Mouse (Mus musculus) T-helper 17 cell (primary cell): ENCODE measurements around the gene Ift27.

Experiments
- in situ Hi-C, 2 experiments: fragments of 300-600 bp; cut with MboI, MseI; formaldehyde crosslinking; loops; 1 replicate in 1 of 2; 2 replicates in 1 of 2; pipeline ENCODE4 v1.15.1; 2025; ENCODE audit warnings: high pct_unique_total_duplicates in 2 of 2

The Ift27 gene

DNA sequence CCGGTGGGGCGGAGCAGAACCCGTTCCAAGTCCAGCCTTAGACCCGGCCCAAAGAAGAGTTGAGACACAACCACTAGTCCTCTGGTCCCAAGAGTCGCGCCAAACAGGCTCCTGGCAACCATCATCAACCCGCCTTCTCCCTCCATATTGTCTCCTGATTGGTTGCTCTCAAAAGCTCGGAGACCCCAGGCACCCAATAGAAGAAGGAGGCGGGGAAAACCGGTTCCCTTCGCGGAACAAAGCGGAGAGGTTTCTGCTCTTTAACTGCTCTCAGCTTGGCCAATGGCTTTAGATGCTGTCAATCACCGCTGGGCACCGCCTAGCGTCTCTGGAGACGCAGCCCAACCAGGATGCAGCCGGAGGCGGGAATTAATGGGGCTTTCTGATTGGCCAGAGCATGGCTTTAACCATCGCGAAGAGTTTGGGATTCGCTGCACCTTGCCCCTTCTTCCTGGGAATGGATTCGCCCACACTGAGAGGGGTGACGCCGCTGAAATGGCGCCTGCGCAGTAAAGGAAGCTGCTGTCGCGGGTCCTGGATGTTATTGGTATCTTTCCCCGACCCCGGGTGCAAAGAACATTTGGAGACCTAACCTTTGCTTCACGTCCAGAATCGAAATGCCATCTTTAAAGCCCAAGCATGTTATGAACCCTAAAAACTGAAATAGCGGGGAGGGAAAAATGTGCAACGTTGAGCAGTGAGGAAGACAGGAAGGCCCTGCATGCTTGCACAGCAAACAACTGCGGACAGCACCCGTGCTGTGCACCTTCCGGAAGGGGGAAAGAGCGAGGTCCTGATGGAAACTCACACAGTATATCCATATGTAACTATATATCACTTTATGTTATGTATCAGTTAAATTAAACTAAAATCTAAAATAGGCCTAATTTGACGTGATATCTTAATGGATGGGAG lies at the start of gene Ift27:
TSS of gene Ift27 (minus strand) at position 136 of the 915 bp plus-strand sequence.
- in situ Hi-C loops: loop anchor here in 1 of 2 experiments (10.0 kb wide), 1 partner anchor 1421 kb away; no protein-coding TSS in a partner anchor

DNA sequence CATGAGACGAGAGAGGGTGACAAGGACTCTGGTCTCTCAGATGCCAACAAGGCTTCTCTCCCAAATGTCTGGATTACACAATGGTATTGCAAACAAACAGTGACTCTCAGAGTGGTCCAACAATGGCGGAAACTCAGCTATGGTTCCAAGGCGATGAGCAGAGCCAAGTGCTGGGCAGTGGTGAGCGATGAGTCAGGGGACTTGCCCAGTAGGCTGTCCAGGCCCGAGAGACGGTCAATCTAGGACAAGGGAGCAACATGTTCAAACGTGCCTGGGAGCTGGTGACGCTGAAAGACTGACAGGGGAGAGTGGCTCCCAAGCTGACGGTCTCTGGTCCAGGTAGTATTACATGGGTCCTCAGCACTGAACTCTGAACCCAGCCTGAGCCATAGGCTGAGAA lies 41.4 kb upstream of the Ift27 start:
- in situ Hi-C loops: loop anchor here in 1 of 2 experiments (10.0 kb wide), 1 partner anchor 460 kb away; no protein-coding TSS in a partner anchor

- in situ Hi-C loops: loop anchor here in 1 of 2 experiments (10.0 kb wide), 1 partner anchor 463 kb away; no protein-coding TSS in a partner anchor
Observed at GRCm38 (mm10) chr15:78211367-78211766, 37.5 kb upstream of the Ift27 start.

- in situ Hi-C loops: loop anchor here in 1 of 2 experiments (10.0 kb wide), 1 partner anchor 465 kb away; no protein-coding TSS in a partner anchor
Observed at GRCm38 (mm10) chr15:78210203-78210602, 36.3 kb upstream of the Ift27 start.

GRCm38 (mm10) chr15:78206312-78206711 lies 32.4 kb upstream of the Ift27 start, which contains the start of gene Pvalb:
Gene Pvalb (minus strand): TSS chr15:78206400.
- in situ Hi-C loops: no loop called here

- in situ Hi-C loops: no loop called here
Observed at GRCm38 (mm10) chr15:78205192-78205591, 31.3 kb upstream of the Ift27 start.

DNA sequence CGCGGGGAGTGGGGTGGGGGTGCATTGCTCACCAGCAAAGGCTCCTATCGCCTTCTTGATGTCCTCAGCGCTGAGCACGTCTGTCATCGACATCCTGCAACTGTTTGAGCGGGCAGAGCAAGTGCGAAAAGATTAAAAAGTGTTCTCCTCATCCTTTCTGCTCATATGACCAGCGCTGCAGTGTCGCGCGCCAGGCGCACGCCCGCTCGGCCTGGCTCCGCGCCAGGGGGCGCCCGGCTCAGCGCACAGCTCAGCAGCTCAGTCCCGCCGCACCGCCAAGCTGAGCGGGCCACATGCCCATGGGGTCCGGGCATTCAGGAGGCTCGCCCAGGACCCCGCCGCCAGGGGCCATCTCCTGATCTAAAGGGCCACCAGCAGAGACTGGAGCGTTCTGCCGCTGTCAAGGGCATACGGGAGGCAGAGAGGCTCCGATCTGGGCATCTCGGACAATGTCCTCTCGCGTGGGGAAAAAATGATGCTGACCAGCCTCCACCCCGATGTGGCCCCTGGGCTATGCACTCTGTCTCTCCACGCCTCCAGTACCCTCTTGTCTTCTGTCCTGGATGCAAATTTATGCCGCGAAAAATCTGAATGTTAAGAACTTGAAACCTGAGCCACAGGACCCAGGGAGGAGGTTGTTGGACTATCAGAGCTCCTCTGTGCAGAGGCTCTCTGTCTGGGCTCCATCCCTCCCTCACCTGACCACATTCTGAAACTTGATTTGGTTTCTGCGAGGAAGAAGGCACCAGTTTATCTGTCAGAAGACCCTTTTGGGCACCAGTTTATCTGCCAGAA lies 30.3 kb upstream of the Ift27 start:
- in situ Hi-C loops: no loop called here

GRCm38 (mm10) chr15:78195096-78195880 lies 21.4 kb upstream of the Ift27 start:
- in situ Hi-C loops: loop anchor here in 1 of 2 experiments (25.0 kb wide), 1 partner anchor 1292 kb away; no protein-coding TSS in a partner anchor

DNA sequence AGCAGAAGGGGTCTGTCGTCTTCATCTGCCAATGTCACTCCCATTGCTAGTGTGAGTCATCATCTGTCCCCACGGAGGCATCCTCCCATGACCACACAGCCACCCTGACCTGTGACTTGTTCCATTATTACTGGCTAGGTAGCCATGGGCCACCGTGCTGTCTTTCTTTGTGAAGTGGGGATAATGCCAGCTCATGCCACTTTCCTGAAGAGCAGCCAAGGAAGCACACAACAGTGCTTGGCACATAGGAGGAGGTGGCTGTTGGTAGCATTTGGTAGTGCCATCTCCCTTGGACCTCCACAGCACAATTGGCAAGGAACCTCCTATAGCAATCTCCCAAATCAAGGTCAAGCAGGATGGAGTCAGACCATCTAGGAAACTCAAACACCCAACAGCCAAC lies 20.4 kb upstream of the Ift27 start:
- in situ Hi-C loops: loop anchor here in 1 of 2 experiments (25.0 kb wide), 1 partner anchor 1293 kb away; no protein-coding TSS in a partner anchor

GRCm38 (mm10) chr15:78189636-78190035 lies 15.7 kb upstream of the Ift27 start:
- in situ Hi-C loops: loop anchor here (10.0 to 25.0 kb wide), 3 partner anchors 155 to 1298 kb away; partner anchors contain the start of gene Sstr3 (in 1 of the 2)

DNA sequence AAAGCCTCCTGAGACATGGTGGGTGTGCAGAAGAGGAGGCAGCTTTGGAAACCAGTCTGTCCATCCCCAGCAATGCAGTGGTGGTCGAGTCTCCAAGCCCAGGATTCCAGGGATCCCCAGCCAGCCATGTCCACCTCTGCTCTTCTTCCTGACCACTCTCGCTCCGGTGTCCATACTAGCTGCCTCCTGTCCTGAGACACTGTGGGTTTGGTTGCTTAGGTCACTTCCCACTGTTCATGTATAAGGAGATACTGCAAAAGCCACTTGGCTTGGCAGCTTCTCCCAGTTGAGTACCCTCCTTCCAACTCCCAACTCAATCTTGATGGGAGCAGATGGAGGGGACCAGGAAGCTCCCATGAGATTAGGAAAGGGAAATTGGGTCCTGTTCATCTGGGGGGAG lies 14.6 kb upstream of the Ift27 start:
- in situ Hi-C loops: loop anchor here (10.0 to 25.0 kb wide), 3 partner anchors 156 to 1299 kb away; partner anchors contain the start of gene Sstr3 (in 1 of the 2)

DNA sequence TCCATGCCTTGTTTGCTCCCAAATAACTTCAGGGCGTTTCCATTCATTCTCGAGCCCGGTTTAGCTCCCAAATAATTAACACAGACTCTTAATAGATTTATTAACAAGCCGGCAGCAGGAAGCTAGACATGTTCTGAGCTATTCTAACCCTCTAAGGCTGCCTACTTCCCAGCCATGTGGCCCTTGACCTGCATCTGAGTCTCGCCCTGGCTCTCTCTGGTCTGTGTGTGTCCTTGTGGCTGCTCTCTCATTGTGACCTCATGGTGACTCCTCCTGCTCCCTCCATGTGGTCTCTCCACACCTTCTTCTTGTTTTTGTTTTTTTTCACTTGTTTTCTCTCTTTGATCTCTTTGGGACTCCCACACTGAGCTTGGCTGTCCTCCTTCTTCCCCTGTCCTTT lies 13.0 kb upstream of the Ift27 start:
- in situ Hi-C loops: loop anchor here (10.0 to 25.0 kb wide), 3 partner anchors 158 to 1300 kb away; partner anchors contain the start of gene Sstr3 (in 1 of the 2)

DNA sequence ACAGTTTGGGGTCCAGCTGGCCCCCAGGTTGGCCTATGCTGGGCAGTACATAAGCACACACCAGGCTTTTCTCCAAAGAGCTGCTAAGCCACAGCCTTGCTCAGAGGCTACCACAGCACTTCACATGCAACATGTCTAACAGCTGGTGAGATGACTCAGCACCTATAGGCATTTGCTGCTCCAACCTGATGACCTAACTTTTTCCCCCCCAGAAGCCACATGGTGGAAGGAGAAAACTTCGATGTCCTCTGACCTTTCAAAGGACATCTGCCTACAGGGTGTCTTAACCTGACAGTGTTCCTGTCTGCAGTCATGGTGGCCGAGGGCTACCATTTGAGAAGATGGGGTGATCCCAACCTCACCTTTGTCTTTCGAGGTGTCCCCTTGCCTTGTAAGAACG lies 11.7 kb upstream of the Ift27 start:
- in situ Hi-C loops: loop anchor here (10.0 to 25.0 kb wide), 3 partner anchors 159 to 1302 kb away; partner anchors contain the start of gene Sstr3 (in 1 of the 2)

DNA sequence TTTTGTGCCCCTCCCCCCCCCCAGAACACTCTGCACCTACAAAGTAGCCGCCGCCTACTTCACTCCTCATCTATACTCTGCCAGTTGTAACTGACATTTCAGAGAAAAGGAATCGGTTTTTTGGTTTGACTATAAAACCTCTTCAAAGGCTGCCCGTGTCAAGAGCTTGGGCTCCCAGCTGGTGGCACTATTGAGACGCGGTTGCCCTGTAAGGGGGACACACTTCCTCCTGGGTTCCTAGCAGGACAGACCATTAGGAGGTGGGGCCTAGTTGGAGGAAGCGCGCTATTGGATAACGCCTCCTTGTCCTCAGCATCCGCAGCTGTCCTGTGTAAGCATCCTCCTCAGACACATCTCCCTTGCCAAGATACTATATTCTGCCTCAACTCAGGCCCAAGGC lies 10.9 kb upstream of the Ift27 start:
- in situ Hi-C loops: loop anchor here (5.0 to 25.0 kb wide), 4 partner anchors 62 to 1302 kb away; partner anchors contain the start of gene Sstr3 (in 1 of the 2)

- in situ Hi-C loops: loop anchor here (5.0 to 25.0 kb wide), 4 partner anchors 65 to 1305 kb away; partner anchors contain the start of gene Sstr3 (in 1 of the 2)
Observed at GRCm38 (mm10) chr15:78181701-78182405, 7.9 kb upstream of the Ift27 start.

DNA sequence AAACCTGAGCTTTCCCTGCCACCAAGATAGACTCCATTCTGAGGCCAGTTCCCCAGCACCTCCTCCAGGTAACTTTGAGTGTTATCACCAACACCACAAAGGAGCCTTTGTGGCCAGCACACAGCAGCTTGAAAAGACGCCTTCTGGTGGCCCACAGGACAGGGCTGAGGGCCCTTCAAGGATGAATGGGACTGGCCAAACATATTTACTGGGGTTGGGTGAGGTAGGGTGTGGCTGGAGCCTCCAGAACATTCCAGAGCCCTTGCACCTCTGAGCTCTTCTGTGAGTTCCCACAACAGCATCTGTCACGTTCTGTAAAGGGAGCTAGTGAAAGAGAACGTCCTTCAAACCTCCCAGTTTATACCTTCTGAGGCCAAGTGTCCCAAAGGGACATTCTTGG lies 5.9 kb upstream of the Ift27 start:
- in situ Hi-C loops: loop anchor here (5.0 to 25.0 kb wide), 5 partner anchors 68 to 1415 kb away; partner anchors contain the start of gene Sstr3 (in 1 of the 2)

DNA sequence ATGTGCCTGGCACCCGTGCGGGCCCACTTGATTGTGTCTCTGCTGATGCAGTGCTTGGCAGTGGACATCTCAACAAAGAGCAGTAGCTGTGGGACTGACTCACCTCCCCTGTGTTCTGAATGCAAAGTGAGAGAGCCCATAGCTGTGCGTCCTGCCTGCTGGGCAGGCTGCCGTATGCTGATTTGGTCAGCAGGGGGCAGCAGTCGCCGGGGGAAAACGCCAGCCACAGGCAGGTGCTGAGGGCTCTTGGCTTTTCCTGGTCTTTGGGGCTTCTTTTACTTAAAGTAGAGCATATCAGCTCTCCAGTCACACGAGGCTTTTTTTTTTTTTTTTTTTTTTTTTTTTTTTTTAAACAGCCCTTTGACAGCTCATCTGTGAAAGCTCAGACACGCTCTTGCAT lies 4.5 kb upstream of the Ift27 start:
- in situ Hi-C loops: loop anchor here (10.0 to 25.0 kb wide), 2 partner anchors 1309 to 1416 kb away; no protein-coding TSS in a partner anchor

DNA sequence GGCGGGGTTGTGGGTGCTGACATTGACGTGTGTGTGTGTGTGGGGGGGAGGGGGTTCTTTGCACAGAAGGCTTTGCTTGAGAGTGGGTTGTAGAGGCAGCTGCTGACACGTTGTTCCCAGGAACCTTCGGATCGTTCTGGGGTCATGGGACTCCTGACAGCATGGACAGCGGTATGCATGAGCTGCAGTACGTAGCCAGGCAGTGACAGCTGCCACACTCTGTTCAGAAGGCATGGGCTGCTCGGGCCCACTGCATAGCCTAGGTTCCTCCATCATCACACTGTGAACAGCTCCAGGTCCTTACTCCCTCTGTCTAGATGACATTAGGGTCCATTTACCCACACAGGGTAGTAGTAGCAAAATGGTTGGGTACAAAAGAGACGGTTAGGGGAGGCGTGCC lies 3.4 kb upstream of the Ift27 start:
- in situ Hi-C loops: loop anchor here (10.0 to 25.0 kb wide), 2 partner anchors 1310 to 1418 kb away; no protein-coding TSS in a partner anchor

GRCm38 (mm10) chr15:78174887-78175245 lies 959 bp upstream of the Ift27 start:
- in situ Hi-C loops: loop anchor here (10.0 to 25.0 kb wide), 2 partner anchors 1312 to 1420 kb away; no protein-coding TSS in a partner anchor
